Mouse (Mus musculus): Measurements from ENCODE around the gene Otop2.

DNA sequence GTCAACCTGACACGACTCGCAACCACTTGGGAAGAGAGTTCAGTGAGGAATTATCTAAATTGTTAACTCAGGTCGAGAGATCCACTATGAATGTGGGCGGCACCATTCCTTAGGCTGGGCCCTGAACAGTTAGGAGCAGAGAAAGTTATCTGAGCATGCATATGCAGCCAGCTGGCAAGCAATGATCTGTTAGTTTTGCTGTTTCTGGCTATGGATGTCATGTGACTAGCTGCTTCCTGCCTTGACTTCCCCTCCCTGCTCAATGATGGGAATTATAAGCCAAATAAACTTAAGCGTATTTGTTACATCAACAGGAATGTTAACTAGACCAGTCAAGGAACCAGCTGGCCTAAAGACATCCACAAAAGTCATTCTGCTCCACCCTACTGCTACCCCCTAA is 46.4 kb downstream of the Otop2 start:
- TF ChIP-seq CTCF (IDR thresholded peaks at IDR 0.05 in 2 of 3, conservative IDR thresholded peaks at IDR 0.05 in 1 of 3; ENCODE audit: control insufficient read depth in 1 of 3, insufficient read depth in 1 of 3, low read depth in 2 of 3, low read length in 3 of 3, poor library complexity in 1 of 3, severe bottlenecking in 1 of 3): no peak
- TF ChIP-seq TBP (IDR thresholded peaks at IDR 0.05; ENCODE audit: low read depth, low read length): no peak
- TF ChIP-seq HCFC1 (IDR thresholded peaks at IDR 0.05; ENCODE audit: low read depth, low read length): no peak
- TF ChIP-seq E2F4 (IDR thresholded peaks at IDR 0.05; ENCODE audit: borderline replicate concordance, low read depth, low read length): no peak
- TF ChIP-seq ZNF384 (IDR thresholded peaks at IDR 0.05; ENCODE audit: low read depth, low read length): no peak
- TF ChIP-seq POLR2AphosphoS5 (IDR thresholded peaks at IDR 0.05; ENCODE audit: borderline replicate concordance, low read depth, low read length): no peak
